Comparison of ENCODE assay signal across 8 mouse cellular contexts in genomic region chr2:103797491-103798009, GRCm38 (mm10). TPM values are rescaled to one million over a fixed set of nuclear protein-coding genes. Genes with fewer than 3 reads are reported as not detected.
DNase-seq lines count a peak whose midpoint lies in the region; ATAC-seq and TF ChIP-seq lines count a peak whose summit lies in the region.

Gene Caprin1 (minus strand): TSS chr2:103797649.

- ATAC-seq in forebrain, embryonic 11.5 days (replicated peaks; ENCODE audit: low FRiP score): peak; percentile 93
- ATAC-seq in heart, embryonic 16.5 days (replicated peaks; ENCODE audit: extremely low read depth, insufficient read depth, low FRiP score): peak; percentile 94
- ATAC-seq in liver, embryonic 15.5 days (ENCODE audit: insufficient read depth): peak; percentile 93
- ATAC-seq in neural tube, embryonic 12.5 days (ENCODE audit: low FRiP score, low read depth): peak; percentile 95

- H3K27ac ChIP-seq in CH12.LX (ENCODE audit: insufficient read depth, low read depth): peak within 1 kb of the TSS; percentile 91
- peak within 1 kb of the TSS; percentile 100 for H3K27ac ChIP-seq in forebrain, embryonic 11.5 days (ENCODE audit: low read depth, low read length)
- peak within 1 kb of the TSS; percentile 100 for H3K27ac ChIP-seq in heart, embryonic 16.5 days (ENCODE audit: low read length)
- H3K27ac ChIP-seq in liver, embryonic 15.5 days (replicated peaks): peak within 1 kb of the TSS; percentile 99
- peak within 1 kb of the TSS; percentile 99 for H3K27ac ChIP-seq in neural tube, embryonic 12.5 days

- H3K4me3 ChIP-seq in CH12.LX (replicated peaks in 1 of 3; ENCODE audit: low read depth in 2 of 3, low read length in 2 of 3, poor library complexity in 1 of 3): peak within 1 kb of the TSS; percentile 76 to 84 (median 82)
- H3K4me3 ChIP-seq in forebrain, embryonic 11.5 days (ENCODE audit: low read depth, low read length): peak within 1 kb of the TSS; percentile 97
- peak within 1 kb of the TSS; percentile 99 for H3K4me3 ChIP-seq in heart, embryonic 16.5 days (ENCODE audit: low read length)
- peak within 1 kb of the TSS; percentile 80 for H3K4me3 ChIP-seq in liver, embryonic 15.5 days (replicated peaks)
- H3K4me3 ChIP-seq in neural tube, embryonic 12.5 days: peak within 1 kb of the TSS; percentile 91

- no peak for TF ChIP-seq EP300 in CH12.LX (IDR thresholded peaks at IDR 0.05; ENCODE audit: low read length)

- peaks cover 9 to 20% of the 10 kb centered on the region in 2 experiments for H3K36me3 ChIP-seq in CH12.LX (replicated peaks in 1 of 2; ENCODE audit: control insufficient read depth in 1 of 2, insufficient read depth in 1 of 2, low read length in 1 of 2)
- peaks cover 3% of the 10 kb centered on the region; the same call in 1 of the 2 replicates for H3K36me3 ChIP-seq in forebrain, embryonic 11.5 days (ENCODE audit: control insufficient read depth, insufficient read depth, low read length)
- H3K36me3 ChIP-seq in heart, embryonic 16.5 days (ENCODE audit: control insufficient read depth, insufficient read depth): peaks cover 6% of the 10 kb centered on the region
- peaks cover 14% of the 10 kb centered on the region for H3K36me3 ChIP-seq in liver, embryonic 15.5 days (replicated peaks)
- H3K36me3 ChIP-seq in neural tube, embryonic 12.5 days: peaks cover 9% of the 10 kb centered on the region

- no peaks in the 10 kb centered on the region for H3K9me3 ChIP-seq in CH12.LX (replicated peaks; ENCODE audit: low read length)
- H3K9me3 ChIP-seq in forebrain, embryonic 11.5 days (ENCODE audit: control insufficient read depth, low read length): no peaks in the 10 kb centered on the region
- no peaks in the 10 kb centered on the region for H3K9me3 ChIP-seq in heart, embryonic 16.5 days (replicated peaks; ENCODE audit: control insufficient read depth, low read length)
- no peaks in the 10 kb centered on the region for H3K9me3 ChIP-seq in liver, embryonic 15.5 days (replicated peaks)
- H3K9me3 ChIP-seq in neural tube, embryonic 12.5 days: no peaks in the 10 kb centered on the region

- TF ChIP-seq POLR2A in CH12.LX (IDR thresholded peaks at IDR 0.05; ENCODE audit: low read depth, low read length): peak; percentile 72

- peak within 1 kb of the TSS; percentile 60 for H3K4me2 ChIP-seq in CH12.LX (ENCODE audit: insufficient read depth, low read depth, poor library complexity, severe bottlenecking)
- peak within 1 kb of the TSS; percentile 65 for H3K4me2 ChIP-seq in forebrain, embryonic 11.5 days (ENCODE audit: low read depth, low read length, severe bottlenecking)
- H3K4me2 ChIP-seq in heart, embryonic 16.5 days (ENCODE audit: low read depth, low read length): peak within 1 kb of the TSS; percentile 72
- H3K4me2 ChIP-seq in liver, embryonic 15.5 days: peak within 1 kb of the TSS; percentile 84
- H3K4me2 ChIP-seq in neural tube, embryonic 12.5 days (replicated peaks): peak within 1 kb of the TSS; percentile 63

- under 1% methylated on average over 31 of the region's 33 CpGs for WGBS in forebrain, embryonic 11.5 days
- under 1% methylated on average over 33 of the region's 33 CpGs for WGBS in heart, embryonic 16.5 days
- under 1% methylated on average over 33 of the region's 33 CpGs for WGBS in liver, embryonic 15.5 days (ENCODE audit: insufficient replicate concordance)
- WGBS in neural tube, embryonic 12.5 days: under 1% methylated on average over 33 of the region's 33 CpGs

- no peak; a peak in 2 of 4 replicates for TF ChIP-seq CTCF in CH12.LX (conservative IDR thresholded peaks at IDR 0.05 in 1 of 2, IDR thresholded peaks at IDR 0.05 in 1 of 2; ENCODE audit: low read depth in 2 of 2, low read length in 2 of 2)

- H3K4me1 ChIP-seq in CH12.LX (ENCODE audit: control insufficient read depth in 1 of 2, insufficient read depth in 2 of 2): peaks cover 7 to 40% of the 10 kb centered on the region in 2 experiments
- H3K4me1 ChIP-seq in forebrain, embryonic 11.5 days (replicated peaks; ENCODE audit: control insufficient read depth, insufficient read depth, low read length): 0 out of 2 replicates have a peak, but pooled peaks cover 6% of the 10 kb centered on the region
- peaks cover 19% of the 10 kb centered on the region for H3K4me1 ChIP-seq in heart, embryonic 16.5 days (ENCODE audit: control insufficient read depth, insufficient read depth, low read length)
- H3K4me1 ChIP-seq in liver, embryonic 15.5 days (replicated peaks): peaks cover 25% of the 10 kb centered on the region
- peaks cover 11% of the 10 kb centered on the region for H3K4me1 ChIP-seq in neural tube, embryonic 12.5 days

- H3K27me3 ChIP-seq in CH12.LX (replicated peaks): no peaks in the 10 kb centered on the region
- no peaks in the 10 kb centered on the region for H3K27me3 ChIP-seq in forebrain, embryonic 11.5 days (ENCODE audit: control insufficient read depth, insufficient read depth, low read length)
- no peaks in the 10 kb centered on the region for H3K27me3 ChIP-seq in heart, embryonic 16.5 days (ENCODE audit: control insufficient read depth, insufficient read depth, low read length)
- no peaks in the 10 kb centered on the region for H3K27me3 ChIP-seq in liver, embryonic 15.5 days
- H3K27me3 ChIP-seq in neural tube, embryonic 12.5 days (replicated peaks): no peaks in the 10 kb centered on the region

- in situ Hi-C loops in CH12.LX (cut with MboI; ENCODE audit: low pct_ligation_motif_present, low pct_unique_long_range_greater_than_20kb, low sequenced_read_pairs): no loop called here

- peak within 1 kb of the TSS; percentile 99 for H3K9ac ChIP-seq in CH12.LX (ENCODE audit: insufficient read depth, low read depth)
- peak within 1 kb of the TSS; percentile 99 for H3K9ac ChIP-seq in forebrain, embryonic 11.5 days (ENCODE audit: low read length)
- H3K9ac ChIP-seq in heart, embryonic 16.5 days (ENCODE audit: low read length): peak within 1 kb of the TSS; percentile 99
- peak within 1 kb of the TSS; percentile 91 for H3K9ac ChIP-seq in liver, embryonic 15.5 days
- peak within 1 kb of the TSS; percentile 99 for H3K9ac ChIP-seq in neural tube, embryonic 12.5 days

- dilution Hi-C loops in CH12.LX (cut with MboI; ENCODE audit: extremely low pct_ligation_motif_present, extremely low pct_unique_long_range_greater_than_20kb, low sequenced_read_pairs): no loop called here

- DNase-seq in CH12.LX (ENCODE audit: extremely low read depth): peak; percentile 88
- DNase-seq in c-Kit-positive CD71-positive TER-119-negative erythroid progenitor cells, embryonic 14.5 days (ENCODE audit: low read depth): peak; percentile 89
- DNase-seq in forebrain, embryonic 11.5 days (ENCODE audit: low spot score): peak; percentile 97
- peak; percentile 94 for DNase-seq in kidney, postnatal 36 days
- peak; percentile 94 for DNase-seq in telencephalon, adult 2 months (ENCODE audit: low read depth, low spot score)

- no peak for TF ChIP-seq RAD21 in CH12.LX (IDR thresholded peaks at IDR 0.05; ENCODE audit: low read depth, low read length)

- H3K79me2 ChIP-seq in CH12.LX (replicated peaks; ENCODE audit: control insufficient read depth, extremely low read depth, insufficient read depth, poor library complexity, severe bottlenecking): peaks cover 32% of the 10 kb centered on the region

TF ChIP-seq in CH12.LX, 34 proteins besides CTCF, POLR2A, EP300 and RAD21 (continues in another document):
- TF ChIP-seq TCF12 (IDR thresholded peaks at IDR 0.05; ENCODE audit: low read depth, low read length): peak; percentile 56
- TF ChIP-seq MEF2A (IDR thresholded peaks at IDR 0.05; ENCODE audit: borderline replicate concordance, low read depth, low read length): 0 out of 2 replicates have a peak, but pooled peaks have one; percentile 40
- TF ChIP-seq BHLHE40 (IDR thresholded peaks at IDR 0.05; ENCODE audit: low read depth, low read length): no peak
- no peak for TF ChIP-seq PAX5 (IDR thresholded peaks at IDR 0.05; ENCODE audit: low read length)
- TF ChIP-seq NELFE (IDR thresholded peaks at IDR 0.05; ENCODE audit: low read depth, low read length): no peak; the same call in none of the 2 replicates
- TF ChIP-seq CHD2 (IDR thresholded peaks at IDR 0.05; ENCODE audit: low read length): peak; percentile 79
- no peak; the same call in 1 of the 2 replicates for TF ChIP-seq ETS1 (conservative IDR thresholded peaks at IDR 0.05; ENCODE audit: low read depth, low read length)
- no peak for TF ChIP-seq E2F4 (IDR thresholded peaks at IDR 0.05; ENCODE audit: insufficient replicate concordance, low read depth, low read length)
- no peak for TF ChIP-seq UBTF (IDR thresholded peaks at IDR 0.05; ENCODE audit: low read depth, low read length)
- TF ChIP-seq JUN (IDR thresholded peaks at IDR 0.05; ENCODE audit: insufficient read depth, low read depth, low read length): no peak
- peak; percentile 80 for TF ChIP-seq HCFC1 (IDR thresholded peaks at IDR 0.05; ENCODE audit: low read depth, low read length)
- no peak for TF ChIP-seq MXI1 (IDR thresholded peaks at IDR 0.05; ENCODE audit: low read depth, low read length)
- TF ChIP-seq MAX (IDR thresholded peaks at IDR 0.05; ENCODE audit: low read length): peak; percentile 100
- 0 out of 2 replicates have a peak, but pooled peaks have one; percentile 41 for TF ChIP-seq SIN3A (IDR thresholded peaks at IDR 0.05; ENCODE audit: low read length)
- 0 out of 2 replicates have a peak, but pooled peaks have one; percentile 65 for TF ChIP-seq RCOR1 (conservative IDR thresholded peaks at IDR 0.05; ENCODE audit: low read depth, low read length)
- TF ChIP-seq ZKSCAN1 (IDR thresholded peaks at IDR 0.05; ENCODE audit: borderline replicate concordance, low read depth, low read length): no peak
- TF ChIP-seq KAT2A (IDR thresholded peaks at IDR 0.05; ENCODE audit: insufficient replicate concordance, low read length): 0 out of 2 replicates have a peak, but pooled peaks have one; percentile 40
- 0 out of 2 replicates have a peak, but pooled peaks have one; percentile 46 for TF ChIP-seq TBP (conservative IDR thresholded peaks at IDR 0.05; ENCODE audit: low read depth, low read length)
- 0 out of 2 replicates have a peak, but pooled peaks have one; percentile 53 for TF ChIP-seq ELF1 (IDR thresholded peaks at IDR 0.05; ENCODE audit: low read depth, low read length)
- TF ChIP-seq SMC3 (IDR thresholded peaks at IDR 0.05; ENCODE audit: low read depth, low read length): no peak
- TF ChIP-seq IRF4 (IDR thresholded peaks at IDR 0.05; ENCODE audit: low read depth, low read length): no peak
- TF ChIP-seq ZNF384 (IDR thresholded peaks at IDR 0.05; ENCODE audit: low read depth, low read length): no peak

RNA-seq across cellular contexts. Expression of gene Caprin1, which starts in this region (rescaled TPM):
- total RNA-seq in CH12.LX (2012; rRNA removed): 217 and 260 TPM in 2 replicates
- total RNA-seq in CH12.LX (2014; rRNA removed): 410 and 422 TPM in 2 replicates
- 514 and 537 TPM in 2 replicates for polyA plus RNA-seq in CH12.LX (2012; ENCODE audit: insufficient read length, low read depth)
- 638 and 649 TPM in 2 replicates for polyA plus RNA-seq in forebrain, embryonic 11.5 days (2014; fragmentation: Nextera tagmentation; extraction: Ambion mirVana)
- 202 and 209 TPM in 2 replicates for polyA plus RNA-seq in heart, embryonic 16.5 days (2015; fragmentation: Nextera tagmentation; extraction: Ambion mirVana)
- 110 and 112 TPM in 2 replicates for polyA plus RNA-seq in liver, embryonic 15.5 days (2015; fragmentation: Nextera tagmentation; extraction: Ambion mirVana)
- 512 and 528 TPM in 2 replicates for polyA plus RNA-seq in neural tube, embryonic 12.5 days (2016; fragmentation: Nextera tagmentation; extraction: Ambion mirVana)

Comparison
In these comparisons a context has a peak if more than half of its experiments do, and no peak if none do; other contexts are left out.
1. Peak in every context shown above with its lines: DNase-seq, ATAC-seq, H3K4me3 ChIP-seq and H3K27ac ChIP-seq.